Mouse (Mus musculus) limb, embryonic 13.5 days (tissue): ENCODE measurements around the gene Tex50. TPM values are rescaled to one million over a fixed set of nuclear protein-coding genes. Genes with fewer than 3 reads are reported as not detected.
"Not testable (repeated sequence)": the region's sequence is repeated elsewhere in the genome, so short reads cannot be mapped to it uniquely, and the experiment has no call there.

Source experiments
- ATAC-seq: fragments of 200-750 bp; cut with Nextera tagmentation; 2 replicates; pipeline ENCODE4 v1.8.0; 2017; ENCODE audit warnings: low read depth, moderate number of reproducible peaks, moderate TSS enrichment; ENCODE audit not compliant: low FRiP score
- H3K27ac ChIP-seq: fragments of 300-500 bp; sonication (generic); 2 replicates; pipeline ENCODE4 v1.5.1; 2015; ENCODE audit warnings: inconsistent platforms, mild to moderate bottlenecking, moderate library complexity
- H3K27me3 ChIP-seq: fragments of 300-500 bp; sonication (generic); 2 replicates; pipeline ENCODE4 v1.6.1; 2015; ENCODE audit warnings: mild to moderate bottlenecking, inconsistent platforms
- H3K36me3 ChIP-seq: fragments of 300-500 bp; sonication (generic); 2 replicates; pipeline ENCODE4 v1.6.1; 2015; ENCODE audit warnings: inconsistent platforms, mild to moderate bottlenecking, moderate library complexity
- H3K4me1 ChIP-seq: fragments of 300-500 bp; sonication (generic); 2 replicates; pipeline ENCODE4 v1.6.1; 2015; ENCODE audit warnings: inconsistent platforms
- H3K4me2 ChIP-seq: fragments of 300-500 bp; sonication (generic); replicated peaks from 2 replicates; pipeline ENCODE4 v1.6.1; 2015; ENCODE audit warnings: inconsistent platforms, mild to moderate bottlenecking, moderate library complexity
- H3K4me3 ChIP-seq: fragments of 300-500 bp; sonication (generic); 2 replicates; pipeline ENCODE4 v1.5.1; 2015; ENCODE audit warnings: moderate library complexity, mild to moderate bottlenecking, inconsistent platforms
- H3K9ac ChIP-seq: fragments of 300-500 bp; sonication (generic); 2 replicates; pipeline ENCODE4 v1.6.1; 2015; ENCODE audit warnings: mild to moderate bottlenecking, inconsistent platforms
- H3K9me3 ChIP-seq: fragments of 300-500 bp; sonication (generic); 2 replicates; pipeline ENCODE4 v1.6.1; 2016; ENCODE audit warnings: inconsistent platforms
- WGBS: fragments of 180-500 bp; shearing (Covaris S2); methylation state at CpG from one replicate; pipeline ENCODE4 v1.1.7; 2015; 5-methylcytosine and 5-hydroxymethylcytosine counted together
- polyA plus RNA-seq: library from polyadenylated mRNA; unstranded; fragments of >200 nt; fragmentation: Nextera tagmentation; extraction: Ambion mirVana; gene quantifications from 2 replicates; pipeline ENCODE4 v1.2.1, GENCODE M21; 2015

The Tex50 gene
- 0.15 and 0.22 TPM in 2 replicates for polyA plus RNA-seq

GRCm38 (mm10) chr1:161159214-161159613, at the start of gene Tex50:
Gene Tex50 (minus strand): TSS chr1:161159314.
- Histone ChIP-seq H3K4me2 (no peak within 1 kb of the TSS), H3K9me3 (no peaks in the 10 kb centered on the region), H3K4me1 (no peaks in the 10 kb centered on the region), H3K4me3 (no peak within 1 kb of the TSS), H3K27ac (no peak within 1 kb of the TSS), H3K27me3 (no peaks in the 10 kb centered on the region), H3K36me3 (no peaks in the 10 kb centered on the region), H3K9ac (no peak within 1 kb of the TSS)
- no peak for ATAC-seq
- 90% methylated on average over 3 of the region's 3 CpGs for WGBS

- Histone ChIP-seq H3K27me3 (no peaks in the 10 kb centered on the region), H3K27ac (no peak overlapping the region), H3K4me3 (no peak overlapping the region), H3K9ac (no peak overlapping the region), H3K4me2 (no peak overlapping the region), H3K36me3 (no peaks in the 10 kb centered on the region), H3K4me1 (peaks cover 5% of the 10 kb centered on the region; the same call in 1 of the 2 replicates), H3K9me3 (no peaks in the 10 kb centered on the region)
- no peak for ATAC-seq
- WGBS = 76% methylated on average over 5 of the region's 5 CpGs
These were observed 40.7 kb upstream of the Tex50 start for GRCm38 (mm10) chr1:161199856-161200255.

GRCm38 (mm10) chr1:161196364-161196763, 37.2 kb upstream of the Tex50 start:
- H3K4me3 ChIP-seq = peak overlapping the region; percentile 43
- not testable (repeated sequence) for H3K9ac ChIP-seq, H3K27me3 ChIP-seq, ATAC-seq, H3K27ac ChIP-seq, H3K9me3 ChIP-seq, H3K4me1 ChIP-seq, H3K36me3 ChIP-seq
- peak overlapping the region; percentile 61 for H3K4me2 ChIP-seq
- WGBS = 47% methylated on average over 11 of the region's 11 CpGs

- Histone ChIP-seq H3K9me3 (no peaks in the 10 kb centered on the region), H3K4me1 (peaks cover 7% of the 10 kb centered on the region; the same call in 1 of the 2 replicates), H3K4me2 (peak overlapping the region; percentile 61), H3K36me3 (no peaks in the 10 kb centered on the region), H3K27ac (peak overlapping the region; percentile 83), H3K9ac (peak overlapping the region; percentile 51; the same call in 1 of the 2 replicates), H3K27me3 (no peaks in the 10 kb centered on the region), H3K4me3 (peak overlapping the region; percentile 43)
- under 1% methylated on average over 16 of the region's 16 CpGs for WGBS
- ATAC-seq = peak; percentile 94
These were observed 36.6 kb upstream of the Tex50 start for GRCm38 (mm10) chr1:161195541-161196351.

- no peak for ATAC-seq
- Histone ChIP-seq H3K4me3 (no peak overlapping the region), H3K9ac (no peak overlapping the region), H3K27me3 (no peaks in the 10 kb centered on the region), H3K4me1 (peaks cover 7% of the 10 kb centered on the region; the same call in 1 of the 2 replicates), H3K36me3 (no peaks in the 10 kb centered on the region), H3K9me3 (no peaks in the 10 kb centered on the region), H3K4me2 (no peak overlapping the region), H3K27ac (no peak overlapping the region)
- 76% methylated on average over 9 of the region's 9 CpGs for WGBS
These were observed 31.3 kb upstream of the Tex50 start for GRCm38 (mm10) chr1:161190253-161190910.

GRCm38 (mm10) chr1:161185431-161185830, 26.3 kb upstream of the Tex50 start:
- Histone ChIP-seq H3K4me3 (no peak overlapping the region), H3K9ac (no peak overlapping the region), H3K27me3 (no peaks in the 10 kb centered on the region), H3K9me3 (no peaks in the 10 kb centered on the region), H3K27ac (no peak overlapping the region), H3K4me1 (0 out of 2 replicates have a peak, but pooled peaks cover 5% of the 10 kb centered on the region), H3K36me3 (no peaks in the 10 kb centered on the region), H3K4me2 (no peak overlapping the region)
- 89% methylated on average over 3 of the region's 3 CpGs for WGBS
- no peak for ATAC-seq

GRCm38 (mm10) chr1:161183677-161184076, 24.6 kb upstream of the Tex50 start:
- no peak overlapping the region for H3K4me3 ChIP-seq
- ATAC-seq = no peak
- 53% methylated on average over 9 of the region's 9 CpGs for WGBS
- H3K9me3 ChIP-seq = peaks cover 7% of the 10 kb centered on the region; the same call in 1 of the 2 replicates
- H3K27me3 ChIP-seq = no peaks in the 10 kb centered on the region
- no peak overlapping the region for H3K27ac ChIP-seq
- no peak overlapping the region for H3K9ac ChIP-seq
- 0 out of 2 replicates have a peak, but pooled peaks cover 5% of the 10 kb centered on the region for H3K4me1 ChIP-seq
- H3K4me2 ChIP-seq = no peak overlapping the region
- no peaks in the 10 kb centered on the region for H3K36me3 ChIP-seq

- H3K9ac ChIP-seq = no peak overlapping the region
- H3K9me3 ChIP-seq = peaks cover 8% of the 10 kb centered on the region; the same call in 1 of the 2 replicates
- no peak overlapping the region for H3K27ac ChIP-seq
- 87% methylated on average over 9 of the region's 9 CpGs for WGBS
- H3K4me2 ChIP-seq = no peak overlapping the region
- 0 out of 2 replicates have a peak, but pooled peaks cover 5% of the 10 kb centered on the region for H3K4me1 ChIP-seq
- no peak for ATAC-seq
- no peaks in the 10 kb centered on the region for H3K36me3 ChIP-seq
- no peak overlapping the region for H3K4me3 ChIP-seq
- no peaks in the 10 kb centered on the region for H3K27me3 ChIP-seq
These were observed 23.3 kb upstream of the Tex50 start for GRCm38 (mm10) chr1:161182386-161182785.

- Histone ChIP-seq H3K36me3 (no peaks in the 10 kb centered on the region), H3K4me2 (no peak overlapping the region), H3K4me1 (0 out of 2 replicates have a peak, but pooled peaks cover 5% of the 10 kb centered on the region), H3K4me3 (no peak overlapping the region), H3K9me3 (peaks cover 8% of the 10 kb centered on the region; the same call in 1 of the 2 replicates), H3K9ac (no peak overlapping the region), H3K27ac (no peak overlapping the region), H3K27me3 (no peaks in the 10 kb centered on the region)
- ATAC-seq = no peak
- 55% methylated on average over 8 of the region's 8 CpGs for WGBS
These were observed 21.6 kb upstream of the Tex50 start for GRCm38 (mm10) chr1:161180674-161181073.

GRCm38 (mm10) chr1:161170651-161171050, 11.5 kb upstream of the Tex50 start:
- H3K4me2 ChIP-seq = peak overlapping the region; percentile 76
- 1% methylated on average over 40 of the region's 40 CpGs for WGBS
- ATAC-seq = peak; percentile 87

GRCm38 (mm10) chr1:161160266-161160665, 1.2 kb upstream of the Tex50 start:
- H3K9me3 ChIP-seq = no peaks in the 10 kb centered on the region
- H3K27ac ChIP-seq = no peak overlapping the region
- no peak for ATAC-seq
- 62% methylated on average over 4 of the region's 4 CpGs for WGBS
- no peaks in the 10 kb centered on the region for H3K36me3 ChIP-seq
- no peaks in the 10 kb centered on the region for H3K27me3 ChIP-seq
- H3K9ac ChIP-seq = no peak overlapping the region
- H3K4me2 ChIP-seq = no peak overlapping the region
- no peaks in the 10 kb centered on the region for H3K4me1 ChIP-seq
- H3K4me3 ChIP-seq = no peak overlapping the region

More at GRCm38 (mm10) chr1:161170651-161171050, 11.5 kb upstream of the Tex50 start:
- Histone ChIP-seq H3K9ac (peak overlapping the region; percentile 65), H3K9me3 (no peaks in the 10 kb centered on the region), H3K36me3 (no peaks in the 10 kb centered on the region), H3K27ac (no peak overlapping the region), H3K27me3 (peaks cover 32% of the 10 kb centered on the region), H3K4me3 (peak overlapping the region; percentile 57), H3K4me1 (0 out of 2 replicates have a peak, but pooled peaks cover 2% of the 10 kb centered on the region)

- H3K4me2 ChIP-seq = no peak overlapping the region
- ATAC-seq = no peak
- no peaks in the 10 kb centered on the region for H3K9me3 ChIP-seq
- H3K36me3 ChIP-seq = no peaks in the 10 kb centered on the region
- no peaks in the 10 kb centered on the region for H3K27me3 ChIP-seq
- WGBS = 74% methylated on average over 10 of the region's 10 CpGs
- no peaks in the 10 kb centered on the region for H3K4me1 ChIP-seq
- no peak overlapping the region for H3K4me3 ChIP-seq
- no peak overlapping the region for H3K9ac ChIP-seq
- H3K27ac ChIP-seq = no peak overlapping the region
These were observed 2.6 kb downstream of the Tex50 start for GRCm38 (mm10) chr1:161156546-161156945.
